10 mouse cellular contexts compared by ENCODE assay signal in genomic region chr12:81199280-81199955, GRCm38 (mm10).
DNase-seq lines count a peak whose midpoint lies in the region; ATAC-seq lines count a peak whose summit lies in the region.
"Had no signal": no experiment of that assay in that cellular context is flagged by ENCODE, and none has a peak within 500 bp of the region (broad histone marks: within the 10 kb centered on the region; RNA-seq: fewer than 3 reads in every experiment).

No protein-coding gene starts in this region.

- H3K36me3 ChIP-seq in intestine, embryonic 14.5 days (ENCODE audit: control insufficient read depth, insufficient read depth, low read length): no peaks in the 10 kb centered on the region
- H3K36me3 ChIP-seq in midbrain, embryonic 13.5 days: no peaks in the 10 kb centered on the region
- H3K36me3 ChIP-seq: G1E had no signal

- intact Hi-C loops in left cerebral cortex, postnatal 25 days (cut with DNase I): loop anchor here (1.0 to 10.0 kb wide), 2 partner anchors 203 to 335 kb away; partner anchors contain the start of genes Gm20498 and Synj2bp

- H3K4me1 ChIP-seq in intestine, embryonic 14.5 days (replicated peaks; ENCODE audit: control insufficient read depth, insufficient read depth, low read length): no peaks in the 10 kb centered on the region
- peaks cover 23% of the 10 kb centered on the region for H3K4me1 ChIP-seq in midbrain, embryonic 13.5 days (replicated peaks)

- WGBS in intestine, embryonic 14.5 days: 39% methylated on average over 23 of the region's 23 CpGs
- WGBS in midbrain, embryonic 13.5 days: 31% methylated on average over 23 of the region's 23 CpGs

- ATAC-seq in intestine, embryonic 14.5 days (replicated peaks; ENCODE audit: low FRiP score, low TSS enrichment, low read depth): peak; percentile 75; the same call in 1 of the 2 replicates
- ATAC-seq in midbrain, embryonic 13.5 days: peak; percentile 91

- DNase-seq in kidney, adult 18-20 months: peak; percentile 44
- DNase-seq in kidney, adult 11 months: no peak
- peak; percentile 89 for DNase-seq in cerebellum, adult 9-11 months
- peak; percentile 58 to 69 for DNase-seq in frontal cortex, postnatal 14 days (ENCODE audit: low spot score in 2 of 2)
- DNase-seq in intestine, embryonic 14.5 days (ENCODE audit: low spot score): peak; percentile 75
- DNase-seq in left cerebral cortex, postnatal 25 days (ENCODE audit: low spot score in 2 of 2): peak; percentile 81 to 89
- DNase-seq in telencephalon, adult 2 months (ENCODE audit: low read depth, low spot score): peak; percentile 66

- H3K9ac ChIP-seq in intestine, embryonic 14.5 days (ENCODE audit: low read length): no peak overlapping the region
- no peak overlapping the region; the same call in 1 of the 2 replicates for H3K9ac ChIP-seq in midbrain, embryonic 13.5 days (replicated peaks)

- H3K4me2 ChIP-seq in intestine, embryonic 14.5 days (ENCODE audit: low read length): no peak overlapping the region
- peak overlapping the region; percentile 38 for H3K4me2 ChIP-seq in midbrain, embryonic 13.5 days (replicated peaks)

- no peak overlapping the region for H3K4me3 ChIP-seq in intestine, embryonic 14.5 days (ENCODE audit: low read depth, low read length)
- H3K4me3 ChIP-seq in midbrain, embryonic 13.5 days (replicated peaks): no peak overlapping the region

- no peaks in the 10 kb centered on the region for H3K27me3 ChIP-seq in intestine, embryonic 14.5 days (replicated peaks; ENCODE audit: control insufficient read depth, insufficient read depth, low read length)
- peaks cover 3% of the 10 kb centered on the region; the same call in 1 of the 2 replicates for H3K27me3 ChIP-seq in midbrain, embryonic 13.5 days

- H3K9me3 ChIP-seq in intestine, embryonic 14.5 days (ENCODE audit: control insufficient read depth, low read length): no peaks in the 10 kb centered on the region
- no peaks in the 10 kb centered on the region for H3K9me3 ChIP-seq in midbrain, embryonic 13.5 days
- H3K9me3 ChIP-seq: G1E had no signal

- no peak overlapping the region for H3K27ac ChIP-seq in intestine, embryonic 14.5 days (ENCODE audit: low read depth)
- H3K27ac ChIP-seq in midbrain, embryonic 13.5 days: no peak overlapping the region
- H3K27ac ChIP-seq: macrophage had no signal
